Mouse (Mus musculus) c-Kit-positive CD71-negative TER-119-negative erythroid progenitor cells, embryonic 14.5 days (primary cell): Measurements from ENCODE around the gene Ogg1.
"Not testable (repeated sequence)": the region's sequence is repeated elsewhere in the genome, so short reads cannot be mapped to it uniquely, and the experiment has no call there.

ENCODE experiments used
- DNase-seq: peaks from one replicate; pipeline ENCODE4 v3.0.0-alpha.2; 2013; ENCODE audit warnings: low read depth

Ogg1 gene

DNA sequence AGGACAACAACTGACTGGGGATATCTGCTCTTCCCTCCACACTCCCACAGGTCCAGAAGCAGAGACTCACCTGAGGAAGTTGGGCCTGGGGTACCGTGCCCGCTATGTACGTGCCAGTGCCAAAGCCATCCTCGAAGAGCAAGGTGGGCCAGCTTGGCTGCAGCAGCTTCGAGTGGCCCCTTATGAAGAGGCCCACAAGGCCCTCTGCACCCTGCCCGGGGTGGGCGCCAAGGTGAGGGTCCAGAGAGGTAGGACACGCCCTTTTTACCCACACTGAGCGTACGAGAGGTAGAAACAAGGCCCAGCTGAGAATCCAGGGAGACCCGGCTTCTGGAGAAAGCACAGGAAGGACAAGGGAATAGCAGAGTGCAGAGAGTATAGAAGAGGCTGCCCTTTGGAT lies 4.9 kb downstream of the Ogg1 start:
- DNase-seq = no peak

DNA sequence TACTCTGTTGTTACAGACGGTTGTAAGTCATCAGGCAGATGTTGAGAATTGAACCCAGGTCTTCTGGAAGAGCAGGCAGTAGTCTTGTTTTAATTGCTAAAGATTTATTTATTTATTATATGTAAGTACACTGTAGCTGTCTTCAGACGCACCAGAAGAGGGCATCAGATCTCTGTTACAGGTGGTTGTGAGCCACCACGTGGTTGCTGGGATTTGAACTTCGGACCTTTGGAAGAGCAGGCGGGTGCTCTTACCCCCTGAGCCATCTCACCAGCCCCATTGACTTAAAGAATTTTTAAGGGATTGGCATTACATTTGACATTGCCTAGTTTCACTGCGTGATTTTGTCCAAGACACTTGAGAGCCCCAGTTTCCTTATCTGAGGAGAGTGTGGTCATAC lies 6.0 kb downstream of the Ogg1 start:
- DNase-seq = not testable (repeated sequence)

DNA sequence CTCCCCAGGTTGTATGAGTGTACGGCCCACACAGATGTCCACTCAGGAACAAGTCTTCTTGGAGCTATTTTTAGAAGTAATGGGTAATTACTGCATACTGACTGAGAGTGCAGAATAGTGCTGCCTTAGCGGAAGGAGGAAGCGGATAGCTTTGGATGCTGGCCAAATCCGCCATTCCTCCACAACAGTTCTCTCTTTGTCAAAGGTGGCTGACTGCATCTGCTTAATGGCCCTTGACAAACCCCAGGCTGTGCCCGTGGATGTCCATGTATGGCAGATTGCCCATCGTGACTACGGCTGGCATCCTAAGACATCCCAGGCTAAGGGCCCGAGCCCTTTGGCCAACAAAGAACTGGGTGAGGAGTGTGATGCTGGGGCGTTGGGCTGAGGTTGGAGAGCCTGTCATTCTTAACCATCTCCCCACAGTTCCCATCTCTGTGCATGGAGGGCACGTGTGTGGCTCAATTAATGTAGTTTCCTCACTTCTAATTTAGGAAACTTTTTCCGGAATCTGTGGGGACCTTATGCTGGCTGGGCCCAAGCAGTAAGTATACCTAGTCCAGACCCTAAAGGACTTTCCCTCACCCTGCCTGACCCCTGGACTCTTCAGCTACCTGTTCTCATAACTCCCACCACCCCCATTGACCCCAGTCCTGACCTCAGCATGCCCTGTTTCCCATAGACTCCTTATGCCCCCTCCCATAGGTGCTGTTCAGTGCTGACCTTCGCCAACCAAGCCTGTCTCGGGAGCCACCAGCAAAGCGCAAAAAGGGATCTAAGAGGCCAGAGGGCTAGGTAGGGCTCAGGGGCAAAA lies 6.6 kb downstream of the Ogg1 start:
- no peak for DNase-seq

DNA sequence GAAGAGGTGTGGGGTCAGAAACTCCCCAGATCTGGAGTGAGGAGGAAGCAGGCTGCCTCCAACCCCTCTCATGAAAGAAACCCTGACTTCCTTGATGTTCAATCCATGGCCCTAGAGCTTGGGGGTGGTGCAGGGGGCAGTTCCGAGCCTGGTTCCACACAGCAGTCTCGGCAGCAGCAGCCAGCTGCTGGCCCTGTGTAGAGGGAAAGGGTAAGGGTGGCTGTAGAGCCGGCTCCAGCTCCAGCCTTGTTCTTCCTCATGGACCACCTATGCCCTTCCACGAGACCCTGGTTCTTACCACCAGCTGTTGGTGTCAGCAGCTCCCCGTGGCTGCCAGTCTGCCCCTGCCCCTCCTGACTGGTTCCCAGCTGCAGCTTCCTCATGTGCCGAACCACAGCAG lies 7.4 kb downstream of the Ogg1 start:
- no peak for DNase-seq

GRCm38 (mm10) chr6:113336852-113337620 lies 10.3 kb downstream of the Ogg1 start:
- DNase-seq = no peak

DNA sequence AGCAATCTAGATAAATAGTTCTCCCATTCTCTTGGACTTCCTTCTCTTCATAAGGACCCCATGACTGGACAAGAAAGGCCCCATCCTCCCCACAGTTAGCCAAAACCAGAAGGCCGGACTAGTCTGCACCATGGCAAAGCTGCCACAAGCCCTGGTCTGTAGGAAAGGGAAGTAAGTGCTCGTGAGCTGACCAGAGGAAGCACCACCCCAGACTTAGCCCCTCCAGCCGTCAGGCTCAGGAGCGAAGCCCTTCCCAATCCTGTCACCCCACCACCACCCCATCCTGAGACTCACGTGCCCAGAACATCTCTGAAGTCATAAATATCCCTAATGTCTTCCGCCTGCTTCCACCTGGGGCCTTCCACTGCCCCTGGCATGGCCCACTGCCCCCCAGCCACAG lies 14.8 kb downstream of the Ogg1 start:
- DNase-seq = no peak

GRCm38 (mm10) chr6:113342297-113342696 lies 15.5 kb downstream of the Ogg1 start:
- no peak for DNase-seq

DNA sequence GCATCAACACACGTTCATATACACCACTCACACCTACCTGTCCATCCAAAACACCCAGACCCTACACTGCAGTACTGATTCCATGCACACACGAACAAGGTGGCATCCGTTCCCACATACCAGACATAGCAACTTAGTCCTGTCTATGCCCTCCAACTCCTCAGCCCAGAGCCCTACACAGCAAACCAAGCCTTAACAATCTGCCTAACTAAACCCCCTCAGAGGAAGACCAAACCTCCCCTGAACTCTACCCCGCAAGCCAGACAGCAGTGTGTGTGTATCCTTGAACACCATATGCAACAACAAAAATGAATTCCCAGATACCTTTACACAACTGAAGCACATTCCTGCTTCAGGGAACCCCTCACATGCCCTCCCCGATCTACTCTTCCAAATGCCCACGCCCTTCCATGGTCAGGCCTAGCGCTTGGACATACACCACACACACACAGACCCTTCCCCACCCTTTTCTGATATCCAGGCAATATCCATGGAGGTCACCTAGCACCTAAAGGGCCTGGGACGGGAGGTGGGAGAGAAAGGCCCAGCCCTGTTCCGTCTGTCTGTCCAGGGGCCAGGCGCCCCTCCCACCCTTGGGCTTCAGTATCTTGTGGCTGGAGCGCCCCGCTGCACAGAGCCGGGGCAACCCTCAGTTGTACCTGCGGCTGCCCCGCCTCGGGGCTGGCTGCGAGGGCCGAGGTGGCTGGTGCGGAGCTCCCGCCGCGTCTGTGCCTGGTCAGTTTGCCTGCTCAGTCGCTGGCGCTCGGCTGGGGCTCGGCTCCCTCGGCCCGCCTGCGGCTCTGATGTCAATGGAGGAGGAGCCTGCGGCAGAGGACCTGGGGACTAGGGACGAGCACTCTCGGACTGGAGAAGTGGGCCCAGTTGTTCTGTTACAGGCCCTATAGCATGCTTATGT lies 16.7 kb downstream of the Ogg1 start, which contains the start of gene Camk1:
Gene Camk1 (minus strand): TSS at position 808 of the 916 bp plus-strand sequence.
- peak; percentile 44 for DNase-seq

DNA sequence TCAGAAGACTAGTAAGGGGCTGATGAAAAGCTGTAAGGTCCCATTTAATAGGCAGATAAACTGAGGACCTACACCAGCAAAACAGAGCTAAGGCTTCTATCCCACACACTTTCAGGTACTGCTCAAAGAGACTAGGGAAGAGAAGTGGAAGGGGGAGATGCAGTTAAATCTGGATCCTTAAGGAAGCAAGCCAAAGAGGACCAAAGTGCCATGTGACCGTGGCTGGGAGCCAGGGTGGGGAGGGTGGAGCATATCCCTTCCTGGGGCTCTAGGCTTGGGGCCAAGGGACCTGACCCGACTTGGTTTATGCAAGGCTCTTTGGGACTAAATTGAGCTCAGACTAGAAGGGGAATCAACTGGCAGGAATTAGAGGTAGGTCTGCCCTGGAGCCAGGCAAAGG lies 17.5 kb downstream of the Ogg1 start:
- no peak for DNase-seq

DNA sequence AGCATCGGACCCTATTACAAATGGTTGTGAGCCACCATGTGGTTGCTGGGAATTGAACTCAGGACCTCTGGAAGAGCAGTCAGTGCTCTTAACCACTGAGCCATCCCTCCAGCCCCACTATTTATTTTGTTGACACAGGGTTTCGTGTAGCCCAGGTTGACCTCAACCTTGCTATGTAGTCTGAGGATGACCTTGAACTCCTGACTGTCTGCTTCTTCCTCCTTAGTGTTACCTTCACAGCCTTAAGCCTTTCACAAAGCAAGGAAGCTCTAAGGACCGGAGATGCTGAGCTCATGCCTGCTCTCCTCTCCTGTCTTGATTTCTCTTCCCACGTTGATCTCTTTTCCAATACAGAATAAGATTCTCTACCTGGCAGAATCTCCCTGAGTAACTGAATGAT lies 20.1 kb downstream of the Ogg1 start:
- DNase-seq = no peak

GRCm38 (mm10) chr6:113350538-113350937 lies 23.8 kb downstream of the Ogg1 start:
- DNase-seq = no peak

DNA sequence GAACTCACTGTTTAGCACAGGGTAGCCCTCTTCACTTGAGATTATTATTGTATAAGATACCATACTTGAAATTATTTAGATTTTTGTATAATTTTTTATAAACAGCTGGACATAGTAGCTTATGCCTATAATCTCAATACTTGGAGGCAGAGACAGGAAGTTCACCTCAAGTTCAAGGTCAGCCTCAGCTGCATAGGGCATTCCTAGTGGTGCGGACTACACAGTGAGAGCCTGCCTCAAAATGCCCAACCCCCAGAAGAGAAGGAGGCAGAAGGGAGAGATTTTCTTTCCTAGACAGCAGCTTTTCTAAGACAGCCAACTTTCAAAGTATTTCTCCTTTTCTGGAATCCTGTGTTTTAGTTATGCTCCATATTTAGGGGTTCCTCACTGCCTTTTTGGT lies 24.4 kb downstream of the Ogg1 start:
- DNase-seq = no peak

GRCm38 (mm10) chr6:113351653-113352052 lies 24.9 kb downstream of the Ogg1 start:
- DNase-seq = no peak

- DNase-seq = no peak
Measured at GRCm38 (mm10) chr6:113352820-113353219, 26.0 kb downstream of the Ogg1 start.

GRCm38 (mm10) chr6:113353696-113354095 lies 26.9 kb downstream of the Ogg1 start:
- no peak for DNase-seq

DNA sequence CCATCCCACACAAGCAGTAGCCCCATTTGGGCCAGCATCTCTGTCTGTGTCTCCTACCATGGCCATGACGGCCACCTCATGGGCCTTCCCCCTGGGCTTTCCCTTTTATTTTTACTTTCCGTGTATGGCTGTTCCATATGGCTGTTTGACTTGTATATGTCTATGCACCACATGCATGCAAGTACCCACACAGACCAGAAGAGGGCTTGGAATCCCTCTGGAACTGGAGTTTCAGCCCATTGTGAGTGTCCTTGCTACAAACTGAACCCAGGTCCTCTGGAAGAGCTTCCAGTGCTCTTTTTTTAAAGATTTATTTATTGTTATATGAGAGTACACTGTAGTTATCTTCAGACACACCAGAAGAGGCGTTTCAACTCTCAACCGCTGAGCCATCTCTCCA lies 34.7 kb downstream of the Ogg1 start:
- DNase-seq = no peak

- no peak for DNase-seq
Measured at GRCm38 (mm10) chr6:113362241-113362640, 35.5 kb downstream of the Ogg1 start.

GRCm38 (mm10) chr6:113364518-113365135 lies 37.9 kb downstream of the Ogg1 start:
- no peak for DNase-seq

DNA sequence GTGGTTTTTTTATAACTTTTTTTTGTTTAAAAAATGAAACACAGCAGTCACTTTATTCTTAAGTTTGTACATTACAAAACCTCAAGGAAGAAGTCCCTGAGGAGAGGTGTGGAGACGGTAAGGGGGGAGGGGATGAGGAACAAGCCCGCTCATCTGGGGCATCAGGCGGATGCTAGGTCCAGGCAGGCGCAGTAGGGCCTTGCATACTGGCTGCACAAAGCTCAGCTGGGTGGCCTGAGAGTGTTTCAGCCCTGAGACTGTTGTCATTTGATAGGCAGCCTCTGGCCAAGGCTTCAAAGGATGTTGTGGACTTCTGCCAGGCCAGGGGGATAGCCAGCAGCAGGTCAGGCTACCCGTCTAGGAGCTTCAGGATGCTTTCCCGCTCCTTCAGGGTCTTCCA lies 39.9 kb downstream of the Ogg1 start:
- DNase-seq = no peak

DNA sequence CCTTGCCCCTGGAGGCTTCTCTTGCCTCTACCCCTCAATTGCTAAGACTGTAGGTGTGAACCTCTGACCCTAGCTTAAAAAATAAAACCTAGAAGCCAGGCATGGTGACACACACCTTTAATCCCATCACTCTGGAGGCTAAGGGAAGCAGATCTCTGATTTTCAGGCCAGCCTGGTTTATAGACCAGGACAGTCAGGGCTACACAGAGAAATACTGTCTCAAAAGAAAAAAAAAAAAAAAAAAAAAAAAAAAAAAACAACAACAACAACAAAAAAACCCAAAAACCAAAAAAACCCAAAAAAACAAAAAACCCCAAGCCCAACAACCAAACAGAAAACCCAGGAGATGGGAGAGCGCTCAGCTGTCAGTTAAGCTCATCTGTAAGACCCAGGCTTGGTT lies 40.8 kb downstream of the Ogg1 start:
- DNase-seq = no peak

GRCm38 (mm10) chr6:113368124-113368523 lies 41.4 kb downstream of the Ogg1 start:
- DNase-seq = no peak

DNA sequence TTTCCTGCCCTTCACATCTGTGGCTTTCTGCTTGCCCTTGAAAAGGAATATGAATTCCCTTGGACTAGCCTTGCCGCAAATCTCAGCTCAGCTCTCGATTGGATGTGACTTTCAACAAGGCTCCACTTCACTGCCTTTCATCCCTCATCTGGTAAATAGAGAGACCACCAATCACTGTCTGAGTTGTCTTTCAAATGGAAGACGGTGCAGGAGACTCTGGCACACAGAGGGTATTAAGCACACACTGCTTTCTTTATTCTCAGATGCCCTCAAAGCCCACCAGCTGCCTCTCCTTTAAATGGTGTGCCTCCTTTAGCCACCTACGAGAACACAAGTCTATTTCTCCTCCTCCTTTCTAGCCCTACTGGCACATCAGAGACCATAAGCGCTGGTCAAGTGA lies 41.8 kb downstream of the Ogg1 start:
- DNase-seq = no peak
